Mouse (Mus musculus) MEL (cell line): Measurements from ENCODE around the gene Brwd1. TPM values are rescaled to one million over a fixed set of nuclear protein-coding genes. Genes with fewer than 3 reads are reported as not detected.

ENCODE experiments used
- DNase-seq: peaks from one replicate; pipeline ENCODE4 v3.0.0; 2011; ENCODE audit warnings: low read depth, low spot score
- H3K27ac ChIP-seq: 2 replicates; pipeline ENCODE4 v1.5.1; 2012; ENCODE audit warnings: low read depth, mild to moderate bottlenecking, control low read depth, low read length, moderate library complexity; ENCODE audit not compliant: control insufficient read depth
- H3K27me3 ChIP-seq, 2 experiments: fragments of 150-350 bp in 1 of 2; sonication (generic) in 1 of 2; 2 replicates each; pipeline ENCODE4 v1.6.1; 2012; ENCODE audit warnings: low read length in 2 of 2, mild to moderate bottlenecking in 2 of 2, improper control_type of control experiment in 1 of 2, moderate library complexity in 1 of 2; ENCODE audit not compliant: insufficient read depth in 2 of 2, control insufficient read depth in 1 of 2
- H3K36me3 ChIP-seq, 2 experiments: 2 replicates each; pipeline ENCODE4 v1.6.1; 2012 to 2014; ENCODE audit warnings: low read length in 2 of 2, improper control_type of control experiment in 1 of 2, inconsistent platforms in 1 of 2, mild to moderate bottlenecking in 1 of 2; ENCODE audit not compliant: insufficient read depth in 2 of 2, control insufficient read depth in 1 of 2
- H3K4me1 ChIP-seq, 2 experiments: fragments of 150-350 bp in 1 of 2; sonication (generic) in 1 of 2; 2 replicates each; pipeline ENCODE4 v1.6.1; 2012; ENCODE audit warnings: low read length in 2 of 2, improper control_type of control experiment in 1 of 2, mild to moderate bottlenecking in 1 of 2; ENCODE audit not compliant: insufficient read depth in 2 of 2, control insufficient read depth in 1 of 2
- H3K4me3 ChIP-seq, 2 experiments: fragments of 150-350 bp in 1 of 2; sonication (generic) in 1 of 2; 2 replicates each; pipeline ENCODE4 v1.5.1; 2012; ENCODE audit warnings: low read depth in 2 of 2, low read length in 2 of 2, mild to moderate bottlenecking in 2 of 2, moderate library complexity in 2 of 2, control low read depth in 1 of 2, improper control_type of control experiment in 1 of 2; ENCODE audit not compliant: control insufficient read depth in 1 of 2, insufficient read depth in 1 of 2
- H3K79me2 ChIP-seq: 2 replicates; pipeline ENCODE4 v1.6.1; 2012; ENCODE audit warnings: mild to moderate bottlenecking, low read length, moderate library complexity; ENCODE audit not compliant: control insufficient read depth, poor library complexity, insufficient read depth
- H3K9ac ChIP-seq: 2 replicates; pipeline ENCODE4 v1.6.1; 2012; ENCODE audit warnings: low read depth, mild to moderate bottlenecking, control low read depth, low read length, moderate library complexity; ENCODE audit not compliant: control insufficient read depth, poor library complexity, severe bottlenecking
- H3K9me3 ChIP-seq: fragments of 150-350 bp; sonication (generic); replicated peaks from 2 replicates; pipeline ENCODE4 v1.6.1; 2012; ENCODE audit warnings: mild to moderate bottlenecking, low read length, improper control_type of control experiment, moderate library complexity; ENCODE audit not compliant: insufficient read depth
- CTCF ChIP-seq, 3 experiments: IDR thresholded peaks in 2 of 3; conservative IDR thresholded peaks in 1 of 3; 2 replicates each; pipeline ENCODE4 v1.5.1; 2011 to 2012; ENCODE audit warnings: low read length in 3 of 3, low read depth in 2 of 3, mild to moderate bottlenecking in 2 of 3, improper control_type of control experiment in 1 of 3, inconsistent platforms in 1 of 3, mixed read lengths in 1 of 3, moderate library complexity in 1 of 3; ENCODE audit not compliant: control insufficient read depth in 1 of 3, insufficient read depth in 1 of 3, poor library complexity in 1 of 3, severe bottlenecking in 1 of 3
- ETS1 ChIP-seq: IDR thresholded peaks from 2 replicates; pipeline ENCODE4 v1.6.1; 2012; ENCODE audit warnings: low read depth, mild to moderate bottlenecking, inconsistent platforms, low read length, improper control_type of control experiment, moderate library complexity
- KAT2A ChIP-seq: conservative IDR thresholded peaks from 2 replicates; pipeline ENCODE4 v1.6.1; 2012; ENCODE audit warnings: low read depth, low read length, improper control_type of control experiment, inconsistent platforms
- MAFK ChIP-seq: IDR thresholded peaks from 2 replicates; pipeline ENCODE4 v1.6.1; 2011; ENCODE audit warnings: low read depth, mild to moderate bottlenecking, low read length, improper control_type of control experiment, borderline replicate concordance
- MAZ ChIP-seq: IDR thresholded peaks from 2 replicates; pipeline ENCODE4 v1.6.1; 2012; ENCODE audit warnings: low read depth, mild to moderate bottlenecking, inconsistent platforms, low read length, improper control_type of control experiment
- MEF2A ChIP-seq: IDR thresholded peaks from 2 replicates; pipeline ENCODE4 v1.6.1; 2014; ENCODE audit warnings: low read depth, mild to moderate bottlenecking, inconsistent platforms, low read length, improper control_type of control experiment; ENCODE audit not compliant: poor library complexity, insufficient replicate concordance, severe bottlenecking; ENCODE audit errors: extremely low read depth
- MYB ChIP-seq: IDR thresholded peaks from 2 replicates; pipeline ENCODE4 v1.6.1; 2011; ENCODE audit warnings: mild to moderate bottlenecking, low read depth, low read length, improper control_type of control experiment
- MYC ChIP-seq: IDR thresholded peaks from 2 replicates; pipeline ENCODE4 v1.6.1; 2011; ENCODE audit warnings: low read depth, mild to moderate bottlenecking, low read length, improper control_type of control experiment, moderate library complexity
- POLR2A ChIP-seq, 2 experiments: IDR thresholded peaks; 2 replicates each; pipeline ENCODE4 v1.6.1; 2011 to 2012; ENCODE audit warnings: low read length in 2 of 2, mild to moderate bottlenecking in 2 of 2, control low read depth in 1 of 2, improper control_type of control experiment in 1 of 2, low read depth in 1 of 2, moderate library complexity in 1 of 2; ENCODE audit not compliant: control insufficient read depth in 1 of 2, insufficient read depth in 1 of 2, poor library complexity in 1 of 2
- RAD21 ChIP-seq: IDR thresholded peaks from 2 replicates; pipeline ENCODE4 v1.6.1; 2011; ENCODE audit warnings: mild to moderate bottlenecking, low read depth, low read length, improper control_type of control experiment
- SIN3A ChIP-seq: IDR thresholded peaks from 2 replicates; pipeline ENCODE4 v1.6.1; 2012; ENCODE audit warnings: low read length, improper control_type of control experiment, inconsistent platforms
- TBP ChIP-seq: IDR thresholded peaks from 2 replicates; pipeline ENCODE4 v1.8.0; 2011; ENCODE audit warnings: low read depth, low read length, improper control_type of control experiment
- TCF12 ChIP-seq: IDR thresholded peaks from 2 replicates; pipeline ENCODE4 v1.6.1; 2014; ENCODE audit warnings: low read depth, mild to moderate bottlenecking, inconsistent platforms, low read length, improper control_type of control experiment, moderate library complexity
- USF1 ChIP-seq: IDR thresholded peaks from 2 replicates; pipeline ENCODE4 v1.6.1; 2014; ENCODE audit warnings: low read depth, mild to moderate bottlenecking, inconsistent platforms, low read length, improper control_type of control experiment, moderate library complexity
- USF2 ChIP-seq, 2 experiments: IDR thresholded peaks; 2 replicates each; pipeline ENCODE4 v1.6.1; 2011 to 2012; ENCODE audit warnings: improper control_type of control experiment in 2 of 2, low read length in 2 of 2, borderline replicate concordance in 1 of 2, inconsistent platforms in 1 of 2, low read depth in 1 of 2, mild to moderate bottlenecking in 1 of 2; ENCODE audit not compliant: insufficient read depth in 1 of 2
- ZNF384 ChIP-seq: IDR thresholded peaks from 2 replicates; pipeline ENCODE4 v1.6.1; 2012; ENCODE audit warnings: low read depth, mild to moderate bottlenecking, inconsistent platforms, low read length, improper control_type of control experiment
- polyA plus RNA-seq, 2 experiments: library from polyadenylated mRNA; stranded (reverse) in 1 of 2; unstranded in 1 of 2; fragments of >175 nt in 1 of 2; fragments of >200 nt in 1 of 2; gene quantifications; 2 replicates each; pipeline versions ENCODE4 v1.2.1 to v1.2.4; 2012; ENCODE audit warnings: low replicate concordance in 2 of 2, low read depth in 1 of 2; ENCODE audit not compliant: insufficient read length in 2 of 2, insufficient read depth in 1 of 2, missing spikeins in 1 of 2
- total RNA-seq: library from RNA; depleted of rRNA; stranded (reverse); fragments of 300-350 nt; gene quantifications from 2 replicates; pipeline ENCODE4 v1.2.3, GENCODE M21; 2012

The Brwd1 gene
- total and polyA plus RNA-seq, 3 experiments = 27.1 to 77.1 (median 41.0) TPM

DNA sequence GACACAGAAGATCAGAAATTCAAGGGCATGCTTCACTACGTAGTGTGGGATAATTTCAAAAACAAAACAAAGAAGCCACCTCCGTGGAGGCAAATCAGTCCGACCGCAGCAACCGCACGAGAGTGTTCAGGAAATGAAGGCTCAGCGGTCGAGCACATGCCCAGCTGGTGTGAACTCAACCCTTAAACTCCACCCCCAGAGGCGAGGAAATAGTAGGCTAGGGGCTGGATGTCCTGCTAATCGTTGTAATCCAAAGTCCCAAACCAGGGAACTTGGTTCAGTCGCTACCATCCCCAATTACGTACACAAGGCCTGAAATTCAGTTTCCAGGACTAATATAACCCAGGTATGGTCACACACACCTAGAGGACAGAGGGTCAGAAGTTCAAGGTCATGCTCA, 4.7 kb upstream of the Brwd1 start:
- H3K9ac ChIP-seq = no peak overlapping the region
- H3K27ac ChIP-seq = no peak overlapping the region
- TF ChIP-seq MYC (no peak), ZNF384 (no peak), MEF2A (no peak), CTCF (IDR thresholded peaks at IDR 0.05 in 2 of 3, conservative IDR thresholded peaks at IDR 0.05 in 1 of 3; ENCODE audit: control insufficient read depth in 1 of 3, insufficient read depth in 1 of 3, low read depth in 2 of 3, low read length in 3 of 3, poor library complexity in 1 of 3, severe bottlenecking in 1 of 3) (no peak), MAFK (no peak), SIN3A (no peak), RAD21 (no peak), KAT2A (no peak), ETS1 (no peak)
- TF ChIP-seq, all 39 proteins: peak for 0
- DNase-seq = no peak
- Histone ChIP-seq H3K36me3 (peaks cover 0 to 7% of the 10 kb centered on the region in 2 experiments; a peak in 2 of 4 replicates), H3K27me3 (peaks cover 0 to 2% of the 10 kb centered on the region in 2 experiments; a peak in 1 of 4 replicates), H3K4me1 (peaks cover 2 to 20% of the 10 kb centered on the region in 2 experiments; a peak in 3 of 4 replicates), H3K79me2 (peaks cover 2% of the 10 kb centered on the region; the same call in 1 of the 2 replicates), H3K9me3 (no peaks in the 10 kb centered on the region), H3K4me3 (no peak overlapping the region)

- no peak overlapping the region for H3K4me3 ChIP-seq
- H3K9ac ChIP-seq = no peak overlapping the region
- H3K27ac ChIP-seq = no peak overlapping the region
- no peak for DNase-seq
- TF ChIP-seq CTCF (IDR thresholded peaks at IDR 0.05 in 2 of 3, conservative IDR thresholded peaks at IDR 0.05 in 1 of 3; ENCODE audit: control insufficient read depth in 1 of 3, insufficient read depth in 1 of 3, low read depth in 2 of 3, low read length in 3 of 3, poor library complexity in 1 of 3, severe bottlenecking in 1 of 3) (no peak), USF2 (IDR thresholded peaks at IDR 0.05; ENCODE audit: borderline replicate concordance in 1 of 2, insufficient read depth in 1 of 2, low read depth in 1 of 2, low read length in 2 of 2) (no peak), USF1 (no peak), MAZ (no peak), SIN3A (no peak), POLR2A (IDR thresholded peaks at IDR 0.05; ENCODE audit: control insufficient read depth in 1 of 2, insufficient read depth in 1 of 2, low read depth in 1 of 2, low read length in 2 of 2, poor library complexity in 1 of 2) (no peak)
- TF ChIP-seq, all 39 proteins: peak for 0
- H3K9me3 ChIP-seq = no peaks in the 10 kb centered on the region
- peaks cover 0 to 12% of the 10 kb centered on the region in 2 experiments; a peak in 3 of 4 replicates for H3K4me1 ChIP-seq
- H3K36me3 ChIP-seq = peaks cover 0 to 3% of the 10 kb centered on the region in 2 experiments; a peak in 1 of 4 replicates
- H3K27me3 ChIP-seq = peaks cover 0 to 2% of the 10 kb centered on the region in 2 experiments; a peak in 1 of 4 replicates
- H3K79me2 ChIP-seq = peaks cover 7% of the 10 kb centered on the region
Observed at GRCm38 (mm10) chr16:96085597-96085996, 3.3 kb upstream of the Brwd1 start.

GRCm38 (mm10) chr16:96083179-96083646, 887 bp upstream of the Brwd1 start:
- Histone ChIP-seq H3K4me1 (peaks cover 0 to 12% of the 10 kb centered on the region in 2 experiments; a peak in 1 of 4 replicates), H3K27ac (no peak overlapping the region), H3K27me3 (no peaks in the 10 kb centered on the region), H3K36me3 (peaks cover 0 to 2% of the 10 kb centered on the region in 2 experiments; a peak in 1 of 4 replicates), H3K9ac (no peak overlapping the region), H3K4me3 (no peak overlapping the region), H3K79me2 (peaks cover 15% of the 10 kb centered on the region), H3K9me3 (no peaks in the 10 kb centered on the region)
- TF ChIP-seq TCF12 (no peak), MYC (no peak), TBP (no peak), MYB (no peak)
- no peak for DNase-seq
